Mouse (Mus musculus) spleen, postnatal 4 days (tissue): ENCODE results near the gene App.

Source experiments
- DNase-seq, 2 experiments: peaks; one replicate each; pipeline ENCODE4 v3.0.0; 2022; ENCODE audit warnings: low spot score in 2 of 2

Gene App

DNA sequence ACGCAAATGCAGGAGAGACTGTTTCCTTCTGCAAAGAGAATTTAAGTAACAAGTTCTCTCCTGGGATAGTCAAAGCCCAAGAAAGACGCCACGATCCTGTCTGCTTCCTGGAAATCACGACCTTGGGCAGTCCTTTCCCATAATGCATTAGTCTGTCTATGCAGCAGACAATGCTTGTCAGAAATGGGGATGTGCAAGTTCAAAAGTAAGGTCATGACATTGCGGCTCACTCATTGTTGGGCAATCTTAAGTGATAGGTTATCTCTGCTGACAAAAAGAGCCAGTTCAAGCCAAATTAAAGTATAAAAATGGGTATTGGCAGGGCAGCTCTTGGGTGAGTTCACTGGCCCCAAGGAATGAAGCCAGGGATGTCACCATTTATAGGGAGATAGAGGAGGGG, 51.6 kb downstream of the App start:
- DNase-seq: no peak

- no peak for DNase-seq
These were observed 54.6 kb downstream of the App start for GRCm38 (mm10) chr16:85118916-85119315.

GRCm38 (mm10) chr16:85117541-85117940, 56.0 kb downstream of the App start:
- DNase-seq: no peak

- DNase-seq: no peak
These were observed 57.7 kb downstream of the App start for GRCm38 (mm10) chr16:85115837-85116236.

DNA sequence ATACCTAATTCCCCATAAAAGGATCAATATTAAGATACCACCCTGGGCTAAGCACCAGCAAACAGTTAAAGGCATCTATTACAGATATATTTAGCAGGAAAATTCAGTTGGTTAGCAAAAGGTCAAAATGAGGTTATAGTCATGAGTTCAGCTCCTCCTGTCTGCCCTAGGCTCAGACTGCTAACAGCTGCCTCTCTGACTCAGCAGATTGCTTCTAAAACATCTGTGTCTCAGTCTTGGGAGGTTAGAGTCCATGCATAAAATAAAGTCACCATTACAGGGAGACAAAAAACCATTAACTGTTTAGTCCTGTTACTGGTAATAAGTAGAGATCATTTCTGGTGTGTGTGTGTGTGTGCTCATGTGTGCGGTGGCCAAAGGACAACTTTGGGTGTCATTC, 58.8 kb downstream of the App start:
- no peak for DNase-seq

GRCm38 (mm10) chr16:85113941-85114340, 59.6 kb downstream of the App start:
- no peak for DNase-seq

DNA sequence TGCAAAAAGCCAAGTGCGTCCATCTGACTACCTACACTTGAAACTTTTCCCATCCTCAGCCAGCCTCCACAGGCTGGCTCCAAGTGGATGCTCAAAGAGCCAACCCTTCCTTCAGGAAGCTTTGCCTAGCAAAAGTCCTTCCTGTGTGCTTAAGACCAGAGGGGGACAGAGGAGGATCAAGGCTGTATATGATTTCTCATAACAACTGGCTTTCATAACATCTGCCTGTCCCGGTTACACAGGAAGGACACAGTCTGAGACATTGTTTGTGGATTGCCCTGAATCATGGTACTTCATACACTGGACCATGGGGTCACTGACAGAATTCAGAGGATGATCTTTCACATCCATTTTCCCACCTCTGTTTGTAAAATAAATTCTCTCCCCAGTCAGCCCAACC, 61.3 kb downstream of the App start:
- no peak for DNase-seq

DNA sequence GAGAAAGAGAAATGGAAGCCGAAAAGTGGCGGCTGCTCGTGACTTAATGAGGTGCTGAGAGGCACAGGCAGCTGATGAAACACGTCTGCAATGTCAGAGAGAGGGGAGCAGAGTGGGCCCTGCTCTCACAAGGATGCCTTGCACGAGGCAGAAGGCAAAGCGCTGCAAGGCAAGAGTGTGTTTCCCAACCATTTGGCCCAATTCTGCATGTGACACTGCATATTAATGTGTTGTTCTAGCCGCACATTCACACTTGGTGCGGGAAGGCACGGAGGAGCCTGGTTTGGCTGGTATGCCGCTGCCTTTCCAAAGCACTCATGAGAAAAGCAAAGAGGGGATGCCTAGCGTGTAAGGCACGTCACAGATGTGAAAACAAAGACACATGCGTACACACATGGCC, 63.1 kb downstream of the App start:
- no peak for DNase-seq

DNA sequence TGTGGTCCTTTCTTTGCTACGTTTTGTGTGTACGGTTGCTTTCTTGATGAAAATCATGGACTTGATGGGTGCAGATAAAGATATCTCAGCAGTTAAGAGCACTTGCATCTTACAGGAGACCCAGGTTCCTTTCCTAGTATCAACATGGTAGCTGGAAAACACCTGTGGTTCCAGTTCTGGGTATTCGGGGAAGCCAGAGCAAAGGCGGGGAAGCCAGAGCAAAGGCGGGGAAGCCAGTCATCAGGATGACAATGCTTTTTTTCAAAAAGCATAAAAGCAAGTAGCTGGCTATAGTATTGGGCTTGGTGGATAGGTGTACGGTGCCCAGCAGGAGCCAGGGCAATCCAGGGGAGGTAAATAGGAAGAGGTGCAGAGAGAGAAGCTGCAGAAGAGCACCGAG, 65.1 kb downstream of the App start:
- DNase-seq: no peak

DNA sequence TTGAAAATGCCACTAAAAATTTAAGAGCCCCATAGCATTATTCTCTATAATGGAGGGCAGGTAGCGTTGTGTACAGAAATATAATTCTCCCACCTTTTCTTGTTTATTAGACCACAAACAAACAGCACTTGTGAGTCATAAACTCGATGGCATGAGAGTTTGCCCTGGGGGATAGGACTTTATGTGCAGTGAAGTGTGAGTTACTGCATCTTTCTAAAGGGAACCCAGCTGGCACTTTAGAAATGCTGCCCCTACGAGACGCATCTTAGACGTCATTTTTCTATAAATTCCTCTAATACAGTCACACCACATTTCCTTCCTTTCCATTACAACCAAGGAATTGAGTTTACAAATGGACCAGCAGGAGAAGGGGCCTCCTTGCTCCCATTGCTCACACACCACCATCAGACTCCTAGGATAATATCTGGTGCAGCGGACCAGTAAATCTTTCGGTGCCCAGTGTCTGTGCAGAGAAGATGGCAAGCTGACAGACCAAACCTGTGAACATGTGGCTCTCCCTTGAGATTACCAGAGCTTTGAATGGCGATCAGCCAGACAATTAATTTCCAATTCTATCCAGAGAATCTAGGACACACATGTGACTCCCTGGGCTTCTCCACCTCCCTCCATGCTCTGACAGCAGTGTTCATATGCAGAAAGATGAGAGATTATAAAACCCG, 66.8 kb downstream of the App start:
- DNase-seq: no peak

- no peak for DNase-seq
These were observed 68.0 kb downstream of the App start for GRCm38 (mm10) chr16:85105603-85106002.

DNA sequence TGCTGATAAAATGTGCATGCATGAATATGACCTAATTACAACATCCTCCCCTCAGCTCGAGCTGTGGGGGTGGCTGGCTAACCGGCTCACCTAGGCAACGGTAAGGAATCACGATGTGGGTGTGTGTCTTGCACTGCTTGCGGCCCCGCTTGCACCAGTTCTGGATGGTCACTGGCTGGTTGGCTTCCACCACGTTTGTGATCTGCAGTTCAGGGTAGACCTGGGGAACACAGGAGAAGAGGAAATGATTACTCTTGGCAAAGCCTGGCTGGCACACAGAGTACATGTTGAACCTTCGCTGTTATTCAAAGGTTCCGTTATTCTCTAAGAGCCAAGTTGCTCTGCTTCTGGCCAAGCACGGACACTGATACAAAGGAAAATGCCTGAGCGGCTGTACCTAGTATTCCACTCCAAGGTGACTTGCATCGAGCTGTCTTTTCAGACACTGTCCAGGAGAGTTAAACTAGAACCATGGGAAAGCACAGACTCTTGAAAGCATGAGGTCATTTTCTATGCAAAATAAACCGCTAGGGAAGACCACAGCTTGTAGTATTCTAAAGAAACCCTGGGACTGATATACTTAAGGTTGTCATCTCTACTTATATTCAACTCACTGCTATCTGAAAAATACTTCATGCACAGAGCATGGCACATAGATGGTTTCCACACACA, 70.3 kb downstream of the App start:
- DNase-seq: no peak

DNA sequence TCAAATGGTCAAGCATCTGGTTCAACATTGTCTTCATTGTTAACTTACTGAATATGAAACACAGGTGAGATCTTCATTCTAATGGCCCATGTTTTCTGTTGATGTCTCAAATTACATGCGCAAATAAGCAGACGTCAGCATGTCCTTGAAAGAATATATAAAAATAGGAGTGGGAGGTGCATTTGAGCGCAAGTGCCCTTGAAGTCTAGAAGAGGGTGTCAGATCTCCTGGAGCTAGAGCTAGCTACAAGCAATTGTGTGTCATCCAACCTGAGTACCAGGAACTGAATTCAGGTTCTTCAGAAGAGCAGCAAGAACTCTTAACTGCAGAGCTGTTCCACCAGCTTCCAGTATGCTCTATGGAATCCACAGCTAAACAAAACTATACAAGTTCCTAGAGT, 72.0 kb downstream of the App start:
- no peak for DNase-seq

- no peak for DNase-seq
These were observed 72.8 kb downstream of the App start for GRCm38 (mm10) chr16:85100806-85101205.

GRCm38 (mm10) chr16:85099487-85099886, 74.1 kb downstream of the App start:
- DNase-seq: no peak

GRCm38 (mm10) chr16:85099044-85099443, 74.5 kb downstream of the App start:
- no peak for DNase-seq

DNA sequence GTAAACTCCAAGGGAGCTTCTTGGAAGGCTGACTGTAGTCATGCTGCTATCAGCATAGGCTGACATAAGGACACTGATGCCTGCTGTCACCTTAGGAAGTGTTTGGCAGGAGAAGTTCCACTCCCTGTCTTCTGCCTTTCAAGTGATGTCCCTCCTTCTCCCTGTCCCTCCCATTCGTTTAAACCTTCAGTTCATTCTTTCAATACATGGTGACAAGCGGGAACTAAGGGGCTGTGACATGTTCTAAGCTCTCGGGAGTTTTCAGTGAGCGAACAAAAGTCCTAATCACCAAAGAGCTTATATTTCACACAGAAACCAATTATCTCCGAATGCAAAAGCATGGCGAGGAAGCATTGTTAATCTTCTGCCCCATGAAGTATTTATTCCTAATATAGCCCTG, 77.2 kb downstream of the App start:
- peak in 1 of 2 experiments; percentile 28 for DNase-seq

DNA sequence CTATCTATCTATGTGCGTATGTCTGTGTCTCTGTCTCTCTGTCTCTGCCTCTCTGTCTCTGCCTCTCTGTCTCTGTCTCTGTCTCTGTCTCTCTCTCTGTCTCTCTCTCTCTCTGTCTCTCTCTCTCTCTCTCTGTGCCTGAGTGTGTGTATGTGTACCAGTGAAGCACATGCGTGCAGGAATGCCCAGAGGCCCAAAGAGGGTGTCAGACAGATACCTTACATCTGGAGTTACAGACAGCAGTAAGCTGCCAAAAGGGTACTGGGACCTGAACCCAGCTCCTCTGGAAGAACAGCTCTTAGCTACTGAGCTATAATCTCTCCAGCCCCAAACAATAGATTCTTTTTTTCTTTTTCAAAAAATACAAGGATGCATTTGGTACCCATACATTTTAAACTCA, 77.6 kb downstream of the App start:
- no peak for DNase-seq

GRCm38 (mm10) chr16:85092644-85093091, 80.9 kb downstream of the App start:
- no peak for DNase-seq

- DNase-seq: no peak
These were observed 81.4 kb downstream of the App start for GRCm38 (mm10) chr16:85092183-85092582.

- no peak for DNase-seq
These were observed 82.6 kb downstream of the App start for GRCm38 (mm10) chr16:85090992-85091391.

DNA sequence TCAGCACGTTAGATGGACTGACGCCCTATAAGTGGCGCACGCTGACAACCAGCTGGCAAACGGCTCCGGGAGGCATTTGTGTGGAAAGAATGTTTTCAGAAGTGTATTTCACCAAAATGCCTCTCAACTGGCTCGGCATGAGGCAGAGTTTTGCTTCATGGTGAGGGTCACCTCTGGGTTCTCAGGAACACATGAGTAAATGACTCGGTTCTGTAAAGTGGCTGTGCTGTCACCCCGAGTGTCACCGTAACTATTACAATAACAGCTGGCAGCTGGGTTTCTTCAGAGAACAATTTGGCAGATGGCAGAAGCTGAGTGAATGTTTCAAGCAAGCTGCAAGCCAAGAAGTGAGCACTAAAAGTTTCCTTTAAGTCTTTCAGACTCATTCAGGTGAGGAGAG, 85.4 kb downstream of the App start:
- no peak for DNase-seq

DNA sequence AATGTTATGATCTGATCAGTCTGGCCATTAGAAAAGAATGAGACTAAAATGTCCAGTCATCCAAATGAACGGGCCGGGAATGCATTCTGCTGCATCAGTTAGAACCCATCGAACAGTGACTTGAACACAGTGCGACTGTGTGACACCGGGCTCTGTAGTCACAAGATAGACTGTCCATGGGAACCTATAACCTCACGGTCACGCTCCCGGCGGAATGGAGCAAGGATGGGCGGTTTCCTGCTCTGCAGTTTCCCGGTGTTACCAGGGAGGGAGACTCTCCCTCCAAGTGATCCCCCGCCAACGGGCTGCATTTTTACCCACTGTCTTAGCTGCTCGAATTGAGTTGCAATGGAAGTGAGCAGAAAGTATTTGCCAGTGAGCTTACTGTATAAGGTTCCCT, 87.3 kb downstream of the App start:
- DNase-seq: no peak

DNA sequence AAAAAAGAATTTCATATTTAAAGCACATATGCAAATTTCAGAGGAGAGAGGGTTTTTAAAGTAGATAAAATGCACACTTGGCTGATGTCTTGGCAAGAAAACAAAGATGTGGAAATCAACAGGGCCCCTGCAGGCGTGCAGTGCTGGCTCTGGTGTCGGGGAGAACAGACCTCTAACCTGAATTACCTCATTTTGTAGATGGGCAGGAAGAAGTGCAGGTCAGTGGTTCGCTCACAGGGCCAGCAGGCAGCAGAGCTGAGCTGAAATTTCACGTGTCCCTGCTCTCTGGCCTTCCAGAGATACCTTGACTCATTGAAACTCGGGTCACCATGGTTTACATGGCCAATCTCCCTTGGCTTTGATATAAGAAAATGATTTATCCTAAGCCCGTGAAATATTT, 87.7 kb downstream of the App start:
- no peak for DNase-seq
